Mouse (Mus musculus): ENCODE data around the gene Dbp.

DNA sequence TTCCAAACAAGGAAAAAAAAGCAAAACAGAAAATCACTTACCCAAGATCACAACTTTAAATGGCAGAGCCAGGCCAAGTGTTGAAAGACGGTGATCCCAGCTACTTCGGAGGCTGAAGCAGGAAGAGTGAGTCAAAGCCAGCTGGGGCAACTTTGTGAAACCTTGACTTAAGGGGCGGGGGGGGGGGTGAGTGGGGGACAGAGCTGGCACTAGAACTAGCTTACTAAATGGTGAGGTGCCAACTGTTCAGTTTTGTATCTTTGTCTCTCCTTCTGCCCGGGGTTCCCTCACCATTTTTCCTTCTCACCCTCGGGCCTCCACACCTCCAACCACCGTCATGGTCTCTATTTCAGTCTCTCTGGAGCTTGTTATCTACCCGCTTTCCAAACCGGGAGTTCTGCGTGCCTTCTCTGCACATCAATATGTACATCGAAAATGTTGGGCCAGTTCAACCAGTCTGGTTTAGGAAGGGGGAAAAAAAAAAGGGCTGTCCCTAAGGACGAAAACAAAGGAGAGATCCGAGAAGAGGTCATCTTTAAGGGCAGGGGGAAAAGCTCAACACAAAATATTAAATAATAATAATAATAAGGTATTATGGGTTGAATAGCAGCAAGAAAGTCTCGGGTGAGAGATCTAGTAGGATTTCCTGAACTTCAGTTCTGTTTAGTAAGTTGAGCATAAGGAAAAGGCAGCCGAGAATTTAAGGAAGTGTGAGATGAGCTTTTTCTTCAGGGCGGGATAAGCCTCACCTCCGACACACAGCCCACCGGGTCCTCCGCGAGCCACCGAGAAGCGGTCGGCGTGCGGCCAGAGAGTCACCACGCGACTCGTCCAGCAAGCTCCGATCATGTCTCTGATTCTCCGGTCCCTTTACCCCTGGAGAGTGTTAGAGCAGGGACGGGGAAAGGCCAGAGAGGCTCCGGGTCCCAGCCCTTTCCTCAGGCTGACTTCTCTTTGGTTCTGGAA is 12.3 kb downstream of the Dbp start:
- TF ChIP-seq POLR2A (IDR thresholded peaks at IDR 0.05; ENCODE audit: extremely low read depth, insufficient read depth, low read length) = no peak
- no peak for TF ChIP-seq CTCF (IDR thresholded peaks at IDR 0.05; ENCODE audit: low read depth, low read length)

Data from liver, adult 2 months (tissue).